Mouse (Mus musculus) right cerebral cortex, adult 2 months (tissue): ENCODE data around the gene Scube3.

Experiments
- DNase-seq, 2 experiments: peaks; one replicate each; pipeline ENCODE4 v3.0.0; 2021 to 2022; ENCODE audit warnings: low spot score in 2 of 2

The Scube3 gene

DNA sequence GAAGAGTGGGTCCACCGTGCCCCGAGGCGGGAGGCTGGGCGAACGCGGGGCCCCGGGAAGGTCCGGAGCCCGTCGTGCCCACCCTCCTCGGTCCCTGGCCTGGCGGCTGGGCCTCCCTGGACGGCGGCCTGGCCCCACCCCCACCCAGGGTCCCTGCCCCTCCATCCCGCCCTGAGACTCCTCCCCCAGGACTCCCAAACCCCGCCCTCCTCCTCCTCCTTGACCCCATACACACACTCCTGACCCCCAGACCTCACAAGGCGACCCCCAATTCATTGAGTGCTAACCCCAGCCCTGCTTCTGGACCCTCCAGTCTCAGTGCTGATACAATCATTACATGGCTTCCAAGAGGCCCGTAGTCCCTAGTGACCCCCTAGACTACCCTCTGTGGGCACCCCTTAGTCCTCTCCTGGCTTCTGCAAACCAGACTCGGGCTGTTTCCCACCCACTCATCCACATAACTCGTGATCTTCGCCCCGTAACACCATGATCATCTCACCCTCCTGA lies 35.7 kb downstream of the Scube3 start:
- no peak for DNase-seq

DNA sequence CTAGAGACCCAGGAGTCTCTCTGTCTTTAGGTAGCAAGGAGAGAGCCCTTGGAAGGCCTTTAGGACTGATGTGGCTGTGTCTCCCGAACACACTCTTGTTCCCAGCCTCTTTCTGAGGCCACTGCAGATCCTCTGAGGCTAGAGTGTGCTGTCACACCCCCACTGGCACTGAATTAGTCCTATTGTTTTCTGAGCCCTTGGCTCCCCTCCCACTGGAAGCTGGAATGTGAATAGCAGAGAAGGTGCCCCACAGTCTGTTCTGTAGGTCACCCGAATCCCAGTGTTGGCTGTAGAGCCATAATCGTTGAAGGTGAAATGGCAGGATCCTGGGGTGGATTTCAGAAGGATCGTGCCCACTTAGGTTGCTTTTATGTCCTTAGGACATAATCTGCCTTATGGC lies 38.4 kb downstream of the Scube3 start:
- no peak for DNase-seq

DNA sequence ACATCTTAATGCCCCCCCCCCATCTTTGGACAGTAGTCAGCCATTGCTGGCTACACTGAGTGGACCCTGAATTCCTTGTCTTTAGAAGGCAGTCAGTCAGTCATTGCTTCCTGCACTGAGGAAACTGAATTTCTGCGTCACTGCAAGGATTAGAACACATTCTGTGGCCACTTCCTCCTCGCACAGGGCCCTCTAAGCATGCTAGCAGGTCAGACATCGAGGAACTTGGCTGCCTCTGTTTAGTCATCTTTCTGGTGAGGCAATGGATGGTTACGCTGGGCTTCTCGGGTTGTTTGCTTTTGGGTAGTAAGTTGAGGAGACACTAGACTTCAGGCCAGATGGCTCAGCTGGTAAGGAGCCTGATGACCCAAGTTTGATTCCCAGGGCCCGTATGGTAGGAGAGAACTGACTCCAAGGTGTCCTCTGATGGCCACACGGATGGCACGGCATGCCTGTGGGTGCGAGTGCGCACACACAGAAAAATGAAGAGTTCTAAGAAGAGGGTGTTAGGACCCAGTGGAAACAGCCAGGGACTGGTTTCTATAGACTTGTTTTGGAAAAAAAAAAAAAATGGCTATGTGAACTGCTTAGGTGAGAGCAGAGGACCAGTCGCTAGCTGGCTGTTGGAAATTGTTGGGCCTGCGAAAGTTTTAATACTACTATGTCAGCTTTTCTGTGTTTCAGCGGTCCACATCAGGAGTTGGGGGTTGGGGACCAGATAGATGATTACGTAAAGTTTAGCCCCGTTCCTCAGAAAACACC lies 39.0 kb downstream of the Scube3 start:
- DNase-seq = no peak

DNA sequence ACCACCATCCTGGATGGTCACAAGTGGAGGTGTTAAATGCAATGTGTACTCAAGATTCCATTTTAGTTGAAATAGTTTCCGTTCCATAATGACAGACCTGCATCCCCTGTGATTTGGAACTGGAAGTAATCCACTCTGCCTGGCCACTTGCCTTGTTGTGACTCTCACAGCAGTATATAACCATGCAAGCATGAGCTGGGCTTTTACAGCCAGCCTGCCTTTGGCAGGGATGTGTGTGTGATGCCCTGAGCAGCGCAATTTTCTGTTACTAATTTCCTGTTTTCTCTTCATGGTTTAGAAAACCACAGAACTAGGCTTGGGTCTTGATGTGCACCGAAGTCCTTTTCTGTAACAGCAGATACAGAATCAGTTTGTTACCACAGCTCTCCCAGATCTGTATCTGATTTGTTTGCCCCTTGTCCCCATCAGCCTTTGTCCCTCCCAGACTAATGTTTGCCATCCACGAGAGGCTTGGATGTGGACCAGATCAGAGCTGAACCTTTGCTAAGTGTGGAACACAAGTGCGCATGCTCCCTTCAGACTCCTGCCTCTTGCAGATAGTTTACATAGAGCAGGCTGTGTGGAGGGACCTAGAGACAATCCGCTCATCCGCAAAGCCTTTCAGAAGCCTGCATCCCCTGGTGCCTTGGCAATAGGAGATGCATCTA lies 43.2 kb downstream of the Scube3 start:
- no peak for DNase-seq

DNA sequence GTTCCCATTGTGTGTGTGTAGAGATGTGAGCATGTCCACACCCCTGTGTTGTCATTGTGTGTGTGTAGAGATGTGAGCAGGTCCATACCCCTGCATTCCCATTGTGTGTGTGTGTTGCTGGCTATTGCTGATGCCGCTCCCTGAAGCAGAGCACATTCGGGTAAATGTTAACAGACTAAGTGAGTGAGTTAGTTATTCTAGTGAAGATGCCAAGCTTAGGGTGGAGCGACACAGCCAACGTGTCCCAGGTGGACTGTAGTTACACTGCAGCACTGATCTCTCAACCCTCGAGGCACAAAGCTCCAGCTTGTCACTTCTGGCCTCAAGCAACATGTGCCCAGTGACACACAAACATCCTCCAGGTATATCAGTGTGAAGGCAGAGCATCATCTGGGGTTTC lies 46.4 kb downstream of the Scube3 start:
- no peak for DNase-seq

DNA sequence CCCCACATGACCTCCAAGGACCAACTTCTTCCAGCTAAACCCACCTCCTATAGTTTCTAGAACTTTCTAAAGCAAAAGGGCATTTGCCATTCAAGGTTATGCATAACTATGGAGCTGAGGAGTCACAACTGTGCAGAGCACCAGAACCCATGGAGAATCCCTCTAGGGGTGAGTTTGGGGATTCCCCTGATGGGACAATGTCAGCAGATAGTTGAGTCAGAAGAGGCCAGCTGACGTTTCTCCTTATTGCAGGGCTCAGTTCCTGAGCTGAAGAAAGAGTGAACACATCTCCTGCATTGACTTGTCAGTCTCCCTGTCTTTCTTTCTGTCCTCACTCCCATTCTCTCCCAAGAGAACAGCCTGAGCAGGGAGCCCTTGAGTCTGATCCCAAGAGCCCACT lies 50.8 kb downstream of the Scube3 start:
- DNase-seq = no peak

DNA sequence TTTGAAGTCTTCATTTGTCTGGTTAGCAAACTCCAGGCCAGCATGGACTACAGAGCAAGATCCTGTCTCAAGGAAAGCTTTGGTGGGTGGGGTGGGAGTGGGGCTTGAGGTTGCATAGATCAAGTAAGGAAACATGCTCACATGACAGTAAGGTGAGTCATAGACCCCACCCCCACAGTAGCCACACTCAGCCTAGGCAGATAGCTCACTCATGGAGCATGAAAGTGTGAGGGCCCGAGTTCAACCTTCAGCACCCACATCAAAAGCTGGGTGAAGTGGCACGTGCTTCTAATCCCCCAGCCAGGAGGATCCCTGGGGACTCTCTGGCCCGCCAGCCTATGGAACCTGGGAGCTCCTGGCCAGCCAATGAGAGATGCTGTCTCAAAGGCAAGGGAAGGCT lies 51.6 kb downstream of the Scube3 start:
- DNase-seq = no peak

DNA sequence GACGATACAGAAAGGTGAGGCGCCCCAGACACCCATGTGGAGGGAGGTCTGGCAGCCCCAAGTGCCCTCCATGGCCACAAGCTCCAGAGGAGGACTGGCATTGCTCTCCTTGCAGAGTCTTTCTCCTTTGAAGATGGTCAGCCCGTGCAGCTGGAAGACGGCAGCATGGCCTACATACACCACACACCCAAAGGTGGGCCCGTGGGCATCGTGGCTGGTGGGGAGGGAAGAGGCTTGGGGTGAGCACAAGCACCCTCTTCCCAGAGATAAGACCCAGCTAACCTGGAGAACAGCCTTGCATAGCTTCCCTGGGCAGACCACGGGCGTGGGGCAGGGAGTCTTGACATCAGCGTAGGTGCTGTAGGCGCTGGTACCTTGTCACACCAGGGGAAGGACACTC lies 53.1 kb downstream of the Scube3 start:
- DNase-seq = no peak

DNA sequence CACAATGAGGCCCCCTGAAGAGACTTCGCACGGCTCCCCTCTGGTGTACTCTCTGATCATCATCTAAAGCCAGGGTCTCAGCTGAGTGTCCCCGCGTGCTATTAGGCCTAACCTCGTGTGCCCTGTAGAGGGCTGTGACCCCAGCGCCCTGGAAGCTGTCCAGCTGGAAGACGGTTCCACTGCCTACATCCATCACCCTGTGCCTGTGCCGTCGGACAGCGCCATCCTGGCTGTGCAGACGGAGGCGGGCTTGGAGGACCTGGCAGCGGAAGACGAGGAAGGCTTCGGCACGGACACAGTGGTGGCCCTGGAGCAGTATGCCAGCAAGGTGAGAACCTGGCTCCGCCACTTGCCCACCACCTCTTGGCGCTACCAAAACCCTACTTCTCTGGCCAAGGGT lies 55.7 kb downstream of the Scube3 start:
- DNase-seq = no peak

DNA sequence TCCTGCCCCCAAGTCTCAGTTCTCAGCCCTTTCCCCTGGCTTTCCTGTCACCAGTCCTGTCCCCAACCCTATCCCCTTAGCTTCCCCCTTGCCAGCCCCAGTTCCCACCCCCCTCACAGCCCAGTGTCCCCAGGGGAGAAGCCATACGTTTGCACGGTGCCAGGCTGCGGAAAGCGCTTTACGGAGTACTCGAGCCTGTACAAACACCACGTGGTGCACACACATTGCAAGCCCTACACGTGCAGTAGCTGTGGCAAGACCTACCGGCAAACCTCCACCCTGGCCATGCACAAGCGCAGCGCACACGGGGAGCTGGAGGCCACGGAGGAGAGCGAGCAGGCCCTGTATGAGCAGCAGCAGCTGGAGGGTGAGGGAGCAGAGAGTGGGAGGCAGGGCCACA lies 60.0 kb downstream of the Scube3 start:
- no peak for DNase-seq

DNA sequence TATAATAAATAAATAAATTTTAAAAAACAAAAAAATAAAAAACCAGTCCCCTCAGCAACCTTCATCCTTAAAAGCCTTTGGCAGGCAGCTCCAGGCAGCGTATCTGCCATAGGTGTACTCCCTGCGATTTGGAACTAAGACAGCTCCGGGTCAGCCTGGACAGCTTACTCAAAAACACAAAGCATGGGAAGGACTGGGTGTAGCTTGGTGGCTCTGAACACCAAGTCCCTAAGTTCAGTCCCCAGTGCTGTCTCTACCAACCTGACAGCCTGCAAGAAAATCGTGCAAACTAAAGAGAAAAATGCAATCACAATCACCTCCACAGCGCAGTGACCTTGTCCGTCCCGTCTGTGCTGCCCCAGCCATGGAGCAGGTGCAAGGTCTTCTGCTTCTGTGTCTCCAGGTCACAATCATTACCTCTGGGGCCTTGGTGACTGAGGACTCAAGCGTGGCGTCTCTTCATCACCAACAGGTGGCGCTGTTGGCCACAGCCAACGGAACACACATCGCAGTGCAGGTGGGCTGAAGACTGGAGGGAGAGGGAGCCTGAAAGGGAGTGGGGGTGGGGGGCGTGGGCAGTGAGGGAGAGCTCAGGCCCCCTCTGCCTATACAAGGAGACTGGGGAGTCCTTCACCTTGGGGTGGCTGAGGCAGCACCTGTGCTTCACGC lies 62.2 kb downstream of the Scube3 start:
- DNase-seq = peak; percentile 50 to 51

DNA sequence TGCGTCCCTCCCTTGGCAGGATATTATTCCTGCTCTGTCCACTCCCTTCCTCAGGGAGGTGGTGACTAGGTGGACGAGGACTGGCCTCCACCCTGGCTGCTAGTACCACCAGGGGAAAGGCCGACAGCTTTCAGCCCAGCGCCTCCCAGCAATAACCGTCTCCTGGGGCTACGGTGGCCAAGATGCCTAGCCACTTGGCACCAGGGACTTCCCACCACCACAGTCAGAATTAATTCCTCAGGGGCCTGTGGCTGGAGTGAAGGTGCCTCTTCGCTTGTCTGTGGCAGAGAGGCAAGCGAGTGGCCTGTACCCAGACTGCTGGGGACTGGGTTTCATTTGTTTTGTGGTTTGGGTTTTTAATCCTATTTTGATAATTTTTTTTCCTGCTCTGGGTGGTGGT lies 63.5 kb downstream of the Scube3 start:
- DNase-seq = no peak

DNA sequence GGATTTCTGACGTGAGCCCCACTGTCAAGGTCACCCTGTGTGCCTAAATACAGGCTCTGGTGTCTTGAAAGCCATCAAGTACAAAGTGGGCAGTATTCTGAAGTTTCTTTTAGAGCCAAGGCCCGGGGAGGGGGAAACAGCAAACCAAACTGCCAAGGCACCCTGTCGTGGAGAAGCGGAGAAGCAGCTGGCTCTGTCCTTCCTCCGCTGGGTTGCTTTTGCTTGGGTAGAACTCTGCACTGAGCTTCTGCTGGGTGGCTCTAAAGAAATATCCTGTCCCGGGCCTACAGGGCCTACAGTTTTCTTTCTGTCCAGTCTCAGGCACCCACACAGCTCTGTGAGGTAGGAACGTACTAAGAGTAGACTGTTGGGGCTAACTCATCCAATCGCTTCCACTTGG lies 65.2 kb downstream of the Scube3 start:
- no peak for DNase-seq

DNA sequence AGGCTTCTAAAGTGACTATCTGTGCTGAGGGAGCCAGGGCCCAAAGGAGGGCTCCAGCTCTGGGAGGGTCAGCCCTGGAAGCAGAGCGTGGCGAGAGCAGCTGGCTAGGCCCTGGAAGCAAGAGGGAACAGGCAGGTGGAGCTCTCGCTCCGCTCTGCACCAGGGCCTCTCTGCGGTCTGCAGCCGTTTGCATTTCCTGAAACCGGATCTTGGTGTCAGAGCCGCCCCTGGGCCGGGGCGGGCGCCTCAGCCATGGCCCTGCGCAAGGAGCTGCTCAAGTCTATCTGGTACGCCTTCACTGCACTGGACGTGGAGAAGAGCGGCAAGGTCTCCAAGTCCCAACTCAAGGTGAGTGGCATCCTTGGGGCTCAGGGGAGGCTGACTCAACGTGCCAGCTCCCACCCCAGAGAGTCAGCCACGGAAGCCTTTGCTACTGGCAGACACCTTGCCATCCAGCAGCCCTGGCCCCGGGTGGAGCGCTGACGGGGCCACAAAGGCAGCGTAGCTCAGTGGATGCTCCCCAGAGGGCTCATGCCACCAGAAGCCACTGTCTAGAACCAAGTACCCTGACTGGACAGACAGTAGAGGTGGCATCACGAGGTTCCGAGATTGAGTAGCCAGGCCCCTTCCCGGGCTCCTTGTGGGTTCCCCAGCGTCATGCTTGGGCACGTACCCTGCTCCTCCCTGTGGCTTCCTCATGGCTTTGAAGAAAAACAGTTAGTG lies 65.8 kb downstream of the Scube3 start, which contains the start of gene Def6:
Gene Def6 (plus strand): TSS at position 188 of the 723 bp plus-strand sequence.
- DNase-seq = peak in 1 of 2 experiments; percentile 40

DNA sequence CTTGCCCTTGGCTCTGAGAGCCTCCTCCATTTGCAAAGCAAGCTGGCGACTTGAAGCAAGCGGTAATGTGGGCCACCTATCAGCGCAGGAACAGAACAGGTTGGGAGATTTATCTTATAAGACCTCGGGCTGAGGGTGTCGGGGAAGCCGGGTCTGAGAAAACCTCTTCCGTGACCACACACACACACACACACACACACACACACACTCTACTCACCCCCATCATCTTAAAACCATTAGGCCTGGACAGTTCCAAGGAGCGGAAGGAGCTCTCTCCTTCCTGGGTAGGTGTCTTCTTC lies 66.3 kb downstream of the Scube3 start:
- DNase-seq = no peak

DNA sequence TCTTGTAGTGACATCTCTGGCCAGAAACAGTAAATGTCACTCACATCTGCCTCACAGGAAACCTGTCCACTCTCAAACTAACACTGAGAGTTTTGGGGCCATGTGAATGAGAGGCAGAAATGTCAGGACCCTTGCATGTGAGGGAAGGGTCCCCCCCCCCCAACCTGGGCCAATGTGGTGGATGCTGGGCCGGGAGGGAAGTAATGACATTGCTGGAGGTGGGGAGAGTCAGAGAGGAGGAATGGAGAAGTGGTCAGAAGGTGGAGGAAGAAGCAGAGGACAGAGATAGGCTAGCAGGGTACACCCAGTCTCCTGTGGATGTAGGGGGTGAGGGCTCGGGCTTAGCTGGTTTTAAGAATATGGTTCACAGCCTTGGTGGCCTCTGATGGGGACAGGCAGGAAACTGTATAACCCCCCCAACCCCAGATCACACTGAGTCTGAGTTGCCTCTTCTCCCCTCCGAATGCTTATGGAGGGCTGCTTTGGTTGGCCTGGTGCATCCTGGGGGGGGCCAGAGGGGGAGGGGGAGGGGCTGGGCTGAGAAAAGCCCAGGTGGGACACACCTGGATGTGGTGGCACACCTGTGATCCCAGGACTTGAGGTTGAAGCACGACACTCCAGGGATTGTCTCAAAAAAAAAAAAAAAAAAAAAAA lies 67.6 kb downstream of the Scube3 start:
- no peak for DNase-seq

DNA sequence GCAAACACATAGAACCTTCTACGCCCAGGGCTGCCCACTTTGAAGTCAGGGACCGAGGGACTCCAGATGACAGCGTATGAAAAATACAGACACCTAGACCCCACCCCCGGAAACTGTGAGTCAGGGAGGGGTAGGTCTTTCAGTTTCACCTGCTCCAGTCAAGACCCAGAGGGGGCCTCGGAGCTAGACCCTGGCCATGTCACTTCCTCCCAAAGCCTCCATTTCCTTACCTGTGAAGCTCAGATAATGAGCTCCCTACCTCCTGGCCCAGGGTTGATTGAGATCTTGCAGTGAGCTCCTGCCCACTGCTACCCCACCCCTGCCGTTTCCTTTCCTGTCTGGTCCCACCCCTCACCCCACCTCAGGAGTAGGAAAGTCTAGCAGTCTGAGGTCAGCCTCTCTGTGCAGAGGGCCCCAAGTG lies 70.0 kb downstream of the Scube3 start:
- no peak for DNase-seq

DNA sequence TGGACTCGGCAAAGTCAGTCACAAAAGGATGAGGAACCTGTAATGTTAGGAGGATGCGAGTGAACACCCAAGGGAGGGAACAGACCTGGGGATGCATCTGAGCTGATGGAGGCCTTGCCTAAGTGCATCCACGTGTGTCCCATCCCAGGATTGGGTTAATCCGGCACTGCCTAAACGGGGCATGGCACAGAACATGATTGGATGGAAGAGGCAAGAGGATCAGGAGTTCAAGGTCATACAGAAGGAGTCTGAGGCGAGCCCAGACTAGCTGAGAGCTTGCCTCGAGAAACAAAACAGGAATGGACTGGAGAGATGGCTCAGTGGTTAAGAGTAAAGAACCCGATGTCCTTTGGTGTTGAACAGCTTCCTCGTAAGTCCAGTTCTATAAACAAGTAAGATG lies 70.5 kb downstream of the Scube3 start:
- no peak for DNase-seq

DNA sequence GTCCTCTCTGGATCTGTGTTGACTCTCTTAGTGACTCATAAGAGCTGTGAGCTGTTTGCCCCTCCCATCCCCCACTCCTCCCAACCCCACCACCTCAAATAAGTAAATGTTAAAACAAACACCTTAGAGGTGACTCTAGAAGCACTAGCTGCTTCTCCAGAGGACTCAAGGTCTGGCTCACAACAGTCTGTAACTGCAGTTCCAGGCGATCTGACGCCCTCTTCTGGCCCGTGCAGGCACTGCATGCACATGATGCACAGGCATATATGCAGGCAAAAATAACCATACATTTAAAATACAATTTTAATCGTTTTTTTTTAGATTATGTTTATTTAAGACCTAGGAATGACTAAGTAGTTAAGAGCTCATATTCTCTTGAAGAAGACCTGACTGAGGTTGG lies 71.3 kb downstream of the Scube3 start:
- DNase-seq = no peak

DNA sequence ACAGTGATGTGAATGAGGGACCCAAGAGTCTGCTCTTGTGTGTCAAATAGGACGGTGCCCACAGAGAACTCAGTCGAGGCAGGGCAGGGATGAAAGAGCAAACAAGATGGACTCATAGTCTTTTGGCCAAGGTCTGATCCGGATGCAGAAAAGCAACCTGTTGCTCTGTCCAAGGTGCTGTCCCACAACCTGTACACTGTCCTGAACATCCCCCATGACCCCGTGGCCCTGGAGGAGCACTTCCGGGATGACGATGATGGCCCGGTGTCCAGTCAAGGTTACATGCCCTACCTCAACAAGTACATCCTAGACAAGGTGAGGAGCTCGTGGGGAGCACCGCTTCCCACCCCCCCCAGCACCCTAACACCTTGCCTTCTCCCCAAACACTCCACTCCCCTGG lies 74.8 kb downstream of the Scube3 start:
- no peak for DNase-seq

DNA sequence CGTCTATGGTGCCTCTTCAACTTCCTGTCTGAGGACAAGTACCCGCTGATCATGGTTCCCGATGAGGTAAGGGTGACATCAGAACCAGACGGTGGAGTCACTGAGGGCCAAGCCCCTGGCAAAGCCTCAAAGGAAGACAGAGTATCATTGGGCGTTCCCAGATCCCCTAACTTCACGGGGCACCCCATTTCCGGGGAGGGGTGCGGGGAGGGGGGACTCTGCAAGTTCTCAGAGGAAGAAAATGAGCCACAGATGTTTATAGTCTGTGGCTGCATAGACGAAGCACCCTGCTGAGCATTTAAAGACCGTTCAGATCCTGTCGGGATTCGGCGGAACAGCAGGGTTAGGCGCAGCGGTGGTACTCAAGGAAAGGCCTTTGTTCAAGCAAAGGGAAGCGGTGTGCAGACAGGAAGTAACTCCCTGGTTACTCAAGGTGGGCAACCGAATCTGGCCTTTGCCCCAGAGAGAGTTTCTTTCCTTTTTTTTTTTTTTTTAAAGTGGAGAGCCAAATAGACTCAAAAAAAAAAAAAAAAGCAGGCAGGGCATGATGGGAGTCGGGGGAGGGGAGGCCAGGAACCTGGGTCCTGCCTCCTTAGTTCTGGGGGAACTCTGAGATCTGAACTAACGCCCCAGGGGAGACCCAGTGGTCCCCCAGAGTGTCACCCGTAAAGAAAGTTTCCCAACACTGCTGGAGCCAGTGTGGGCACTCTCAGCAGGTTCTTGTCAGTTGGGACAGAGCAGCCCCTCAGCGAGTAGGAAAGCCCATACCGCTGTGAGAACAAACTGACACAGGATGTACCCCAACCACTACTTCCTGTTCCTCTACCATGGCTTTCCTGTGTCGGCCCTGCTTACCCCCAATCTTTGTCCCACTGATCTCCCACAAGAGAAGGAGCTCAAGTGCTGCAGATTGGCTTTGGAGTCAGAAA lies 76.0 kb downstream of the Scube3 start:
- no peak for DNase-seq
